Mouse (Mus musculus) left cerebral cortex, adult 11 months (tissue): ENCODE data around the gene Sox30.
"Not testable (repeated sequence)": the region's sequence is repeated elsewhere in the genome, so short reads cannot be mapped to it uniquely, and the experiment has no call there.

Experiments used
- DNase-seq: peaks from one replicate; pipeline ENCODE4 v3.0.0; 2022; ENCODE audit warnings: low spot score

The Sox30 gene

DNA sequence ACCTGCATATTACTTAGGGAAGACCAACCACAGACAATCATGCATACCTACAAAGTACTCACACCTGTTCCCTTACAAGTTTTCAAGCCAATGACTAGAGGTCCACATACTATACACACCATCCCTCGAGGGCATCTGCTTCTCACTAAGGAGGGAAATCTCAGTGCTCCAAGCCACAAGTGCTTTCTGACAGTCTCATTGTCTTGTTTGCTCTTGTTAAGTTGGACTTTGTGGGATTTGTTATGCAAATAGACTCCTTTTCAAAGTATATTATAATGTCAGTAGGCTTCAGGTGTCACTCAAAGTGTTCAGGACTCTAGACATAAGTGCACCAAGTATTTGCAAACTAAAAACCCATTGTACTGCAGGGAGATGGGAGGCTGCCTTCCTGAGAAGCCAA lies 40.1 kb downstream of the Sox30 start:
- DNase-seq: no peak

DNA sequence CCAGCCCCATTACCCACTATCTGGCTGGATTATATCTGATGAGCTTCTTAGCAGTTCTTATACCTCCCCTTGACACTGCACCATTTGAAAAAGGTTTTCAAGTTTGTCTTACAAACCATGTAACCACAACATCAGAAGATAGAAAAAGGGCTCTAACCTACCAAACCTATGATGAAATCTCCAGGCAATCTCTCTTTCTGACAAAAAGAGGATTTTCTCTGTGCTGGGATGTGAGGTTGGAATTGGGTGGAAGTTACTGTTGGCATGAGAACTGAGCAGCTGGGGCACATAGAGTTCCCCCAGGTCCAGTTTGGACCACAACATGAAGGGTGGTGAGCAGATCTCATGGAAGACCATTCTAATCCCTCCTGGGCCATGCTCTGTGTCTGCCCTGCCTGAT lies 41.7 kb downstream of the Sox30 start:
- no peak for DNase-seq

DNA sequence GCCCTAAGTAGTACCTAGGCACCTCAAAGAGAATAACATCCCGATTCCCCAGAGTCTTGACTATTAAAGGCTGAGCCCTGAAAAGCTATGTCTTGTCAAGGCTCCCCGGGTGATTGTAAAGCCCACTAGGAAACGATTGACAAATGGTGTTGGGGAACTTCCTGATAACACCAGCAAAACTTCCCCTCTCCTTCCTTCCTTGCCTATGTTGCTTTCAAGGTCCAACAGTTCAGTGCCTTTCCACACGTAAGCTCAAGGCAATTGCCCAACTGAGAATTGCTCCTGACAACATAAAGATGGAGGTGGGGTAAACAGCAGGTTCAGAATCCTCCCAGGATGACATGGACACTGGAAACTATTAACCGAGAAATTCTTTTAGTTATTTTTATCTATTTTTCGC lies 42.9 kb downstream of the Sox30 start:
- DNase-seq: no peak

DNA sequence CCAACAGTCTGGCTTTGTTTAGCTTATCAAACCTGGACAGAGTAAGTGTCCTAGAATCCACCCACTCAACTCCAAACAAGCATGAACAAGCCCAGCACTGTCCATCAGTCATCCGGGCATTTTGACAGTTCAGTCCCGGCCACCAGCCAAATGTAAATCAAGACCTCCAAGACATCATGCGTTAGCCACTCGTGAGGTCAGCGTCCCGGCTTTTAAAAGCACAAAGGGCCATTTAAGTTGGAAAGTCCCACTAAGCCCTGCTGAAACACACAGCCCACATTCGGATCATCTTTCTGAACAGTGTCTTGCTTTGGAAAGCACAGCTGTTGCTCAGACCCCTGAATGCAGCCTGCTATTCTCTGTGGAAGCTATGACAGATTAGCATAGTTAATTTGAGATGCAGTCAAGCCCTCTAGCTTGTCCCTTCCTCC lies 45.9 kb downstream of the Sox30 start:
- no peak for DNase-seq

- DNase-seq: no peak
These were observed 48.1 kb downstream of the Sox30 start for GRCm38 (mm10) chr11:46027952-46028814.

DNA sequence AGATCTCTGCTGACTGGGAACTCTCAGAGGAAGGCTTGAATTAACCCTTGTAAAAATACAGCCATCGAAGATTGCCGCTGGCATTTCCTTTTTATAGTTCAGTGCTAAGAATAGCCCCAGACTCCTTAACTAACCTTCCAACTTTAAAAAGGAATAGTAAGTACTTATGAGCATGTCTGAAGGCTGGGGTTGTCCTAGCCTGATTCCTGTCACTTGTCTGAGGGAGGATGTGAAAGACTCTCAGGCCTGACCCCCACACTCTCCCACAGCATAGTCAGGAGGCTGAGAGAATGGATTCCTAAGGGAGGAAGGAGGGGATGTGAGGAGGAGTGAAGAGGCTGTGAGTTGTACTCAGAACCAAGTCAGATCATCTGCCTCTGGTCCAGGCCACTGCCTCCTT lies 49.4 kb downstream of the Sox30 start:
- no peak for DNase-seq

GRCm38 (mm10) chr11:46030026-46030425 lies 49.9 kb downstream of the Sox30 start:
- DNase-seq: no peak

DNA sequence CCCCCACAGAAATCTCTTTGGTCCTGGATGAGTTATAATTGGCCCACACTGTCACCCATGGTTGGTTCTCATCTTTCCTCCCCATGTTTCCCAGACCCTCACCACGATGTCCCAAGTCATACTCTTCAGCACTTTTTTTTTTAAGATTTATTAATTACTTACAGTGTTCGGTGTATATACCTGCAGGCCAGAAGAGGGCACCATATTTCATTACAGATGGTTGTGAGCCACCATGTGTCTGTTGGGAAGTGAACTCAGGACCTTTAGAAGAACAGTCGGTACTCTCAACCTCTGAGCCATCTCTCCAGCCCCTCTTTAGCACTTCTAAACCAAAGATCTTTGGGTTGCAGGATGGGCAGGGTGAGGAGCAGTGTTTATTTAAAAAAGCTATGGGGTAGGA lies 51.4 kb downstream of the Sox30 start:
- no peak for DNase-seq

DNA sequence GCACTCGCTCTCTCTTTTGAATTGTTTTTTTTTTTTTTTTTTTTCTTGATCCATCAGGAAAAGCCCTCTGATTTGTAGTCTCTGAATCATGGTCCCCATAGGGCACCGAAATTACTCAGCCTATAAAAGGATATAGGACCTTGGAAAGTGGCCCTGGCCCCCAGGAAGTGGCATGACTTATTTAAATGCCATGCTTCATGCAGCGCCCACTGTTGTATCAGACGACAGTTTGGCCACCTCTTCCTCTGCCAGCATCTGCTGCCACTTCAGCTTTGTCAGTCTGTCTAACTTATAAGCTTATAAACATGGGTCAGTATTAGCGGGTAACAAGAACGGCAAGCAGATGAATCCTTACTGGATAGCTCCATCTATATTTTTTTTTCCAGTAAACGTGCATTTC lies 52.8 kb downstream of the Sox30 start:
- DNase-seq: no peak

DNA sequence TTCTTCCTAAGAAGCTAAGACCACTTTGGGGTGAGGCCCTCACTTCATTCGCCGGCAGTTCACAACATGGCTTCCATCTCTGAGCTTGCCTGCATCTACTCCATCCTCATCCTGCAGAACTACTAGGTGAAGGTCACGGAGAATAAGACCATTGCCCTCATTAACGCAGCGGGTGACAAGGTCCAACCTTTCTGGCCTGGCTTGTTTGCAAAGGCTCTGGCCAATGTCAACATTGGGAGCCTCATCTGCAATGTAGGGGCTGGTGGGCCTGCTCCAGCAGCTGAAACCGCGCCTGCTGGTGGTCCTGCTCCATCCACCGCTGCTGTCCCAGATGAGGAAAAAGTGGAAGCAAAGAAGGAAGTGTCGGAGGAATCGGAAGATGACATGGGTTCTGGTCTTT lies 56.3 kb downstream of the Sox30 start:
- no peak for DNase-seq

- DNase-seq: no peak
These were observed 58.8 kb downstream of the Sox30 start for GRCm38 (mm10) chr11:46038901-46039300.

- no peak for DNase-seq
These were observed 59.2 kb downstream of the Sox30 start for GRCm38 (mm10) chr11:46039335-46039734.

DNA sequence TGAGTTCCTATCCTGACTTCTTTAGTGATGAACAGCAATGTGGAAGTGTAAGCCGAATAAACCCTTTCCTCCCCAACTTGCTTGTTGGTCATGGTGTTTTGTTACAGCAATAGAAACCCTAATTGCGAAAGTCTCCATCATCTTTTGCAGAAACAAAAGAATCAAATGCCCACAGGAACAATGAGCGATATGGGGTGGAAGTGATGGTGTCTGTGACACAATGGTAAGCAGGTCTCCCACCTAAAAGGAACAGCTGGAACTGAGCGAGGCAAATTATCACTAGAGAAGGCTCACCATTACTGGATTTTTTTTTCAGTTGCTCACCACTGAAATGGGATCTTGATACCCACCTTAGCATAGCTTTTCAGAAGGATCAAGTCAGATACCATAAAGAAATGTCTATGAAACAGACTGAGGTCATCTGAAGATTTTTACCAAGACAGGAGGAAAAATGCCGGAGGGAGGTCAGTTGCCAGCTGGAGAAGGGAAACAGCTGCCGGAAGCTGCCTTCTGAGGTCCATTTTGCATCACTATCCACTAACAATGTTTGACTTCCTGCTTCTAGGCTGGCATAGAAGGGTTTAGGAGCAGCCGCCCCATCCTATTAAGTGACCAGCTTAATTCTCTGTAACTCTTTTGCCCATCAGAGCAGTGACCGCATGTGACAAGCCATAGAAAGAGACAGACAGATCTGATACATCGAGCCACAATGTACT lies 60.9 kb downstream of the Sox30 start:
- DNase-seq: no peak

GRCm38 (mm10) chr11:46041607-46042267 lies 61.6 kb downstream of the Sox30 start:
- no peak for DNase-seq

GRCm38 (mm10) chr11:46044781-46045180 lies 64.7 kb downstream of the Sox30 start:
- no peak for DNase-seq

DNA sequence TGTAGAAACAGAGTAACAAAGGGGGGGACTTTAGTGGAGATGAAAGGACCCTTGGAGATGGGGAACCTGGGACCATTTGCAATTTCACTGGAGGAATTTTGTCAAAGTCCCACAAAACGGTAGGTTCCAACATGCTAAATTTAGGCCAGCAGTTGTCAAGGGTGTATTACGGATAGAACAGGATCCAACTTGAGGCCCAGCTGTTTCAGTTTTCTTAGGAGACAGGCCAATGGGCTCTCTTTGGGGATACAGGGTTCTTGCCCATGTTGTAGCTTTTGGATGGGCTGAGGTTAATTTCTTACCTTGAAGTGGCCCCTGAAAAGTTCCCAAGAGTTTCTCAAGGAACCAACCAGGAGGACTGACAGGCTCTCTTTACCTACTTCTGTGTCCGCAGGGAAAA lies 67.2 kb downstream of the Sox30 start:
- no peak for DNase-seq

GRCm38 (mm10) chr11:46052105-46052659 lies 72.1 kb downstream of the Sox30 start, which contains the start of gene Gm12166:
TSS of gene Gm12166 (minus strand) at chr11:46052321.
- DNase-seq: not testable (repeated sequence)

- not testable (repeated sequence) for DNase-seq
These were observed 73.3 kb downstream of the Sox30 start for GRCm38 (mm10) chr11:46053457-46053856.

DNA sequence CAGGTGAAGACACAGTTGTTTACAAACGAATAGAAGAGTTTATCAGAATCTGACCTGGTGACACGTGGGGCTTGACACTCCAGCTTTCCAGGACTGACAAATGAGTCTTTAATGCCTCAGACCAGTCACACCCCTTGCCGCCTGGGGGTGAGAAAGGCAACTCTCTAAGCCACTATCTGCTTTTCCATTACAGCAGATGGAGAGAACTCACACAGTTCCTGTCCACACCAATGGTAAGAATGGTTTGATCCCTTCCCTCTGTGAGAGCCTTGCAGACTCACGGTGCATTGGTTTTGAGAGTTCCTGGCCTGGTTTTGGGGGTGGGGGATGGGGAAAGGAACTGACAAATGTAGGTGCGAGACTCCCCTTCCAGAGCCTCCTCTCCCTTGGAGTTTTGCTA lies 74.2 kb downstream of the Sox30 start:
- no peak for DNase-seq

GRCm38 (mm10) chr11:46054911-46055895 lies 75.1 kb downstream of the Sox30 start:
- no peak for DNase-seq
